Mouse (Mus musculus): ENCODE results near the gene Alox5.

The Alox5 gene

DNA sequence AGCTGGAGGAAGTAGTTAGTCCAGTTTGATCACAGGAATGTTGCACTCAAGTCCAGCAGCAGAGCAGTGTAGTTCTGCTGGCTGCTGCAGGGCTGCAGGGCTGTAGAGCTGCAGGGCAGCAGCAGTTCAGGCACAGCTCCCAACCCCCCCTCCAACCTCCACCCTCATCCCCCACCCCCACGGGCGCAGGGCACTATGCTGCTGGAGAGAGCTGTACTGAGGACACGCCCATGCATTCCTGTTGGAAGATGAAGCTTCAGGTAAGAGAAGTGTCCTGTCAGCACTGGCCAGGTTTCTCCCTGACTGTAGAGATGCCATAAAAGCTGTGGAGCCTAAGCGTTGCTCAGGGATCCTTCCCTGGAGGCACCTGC, 74.9 kb downstream of the Alox5 start:
- no peak for DNase-seq (ENCODE audit: low spot score in 2 of 2)

DNA sequence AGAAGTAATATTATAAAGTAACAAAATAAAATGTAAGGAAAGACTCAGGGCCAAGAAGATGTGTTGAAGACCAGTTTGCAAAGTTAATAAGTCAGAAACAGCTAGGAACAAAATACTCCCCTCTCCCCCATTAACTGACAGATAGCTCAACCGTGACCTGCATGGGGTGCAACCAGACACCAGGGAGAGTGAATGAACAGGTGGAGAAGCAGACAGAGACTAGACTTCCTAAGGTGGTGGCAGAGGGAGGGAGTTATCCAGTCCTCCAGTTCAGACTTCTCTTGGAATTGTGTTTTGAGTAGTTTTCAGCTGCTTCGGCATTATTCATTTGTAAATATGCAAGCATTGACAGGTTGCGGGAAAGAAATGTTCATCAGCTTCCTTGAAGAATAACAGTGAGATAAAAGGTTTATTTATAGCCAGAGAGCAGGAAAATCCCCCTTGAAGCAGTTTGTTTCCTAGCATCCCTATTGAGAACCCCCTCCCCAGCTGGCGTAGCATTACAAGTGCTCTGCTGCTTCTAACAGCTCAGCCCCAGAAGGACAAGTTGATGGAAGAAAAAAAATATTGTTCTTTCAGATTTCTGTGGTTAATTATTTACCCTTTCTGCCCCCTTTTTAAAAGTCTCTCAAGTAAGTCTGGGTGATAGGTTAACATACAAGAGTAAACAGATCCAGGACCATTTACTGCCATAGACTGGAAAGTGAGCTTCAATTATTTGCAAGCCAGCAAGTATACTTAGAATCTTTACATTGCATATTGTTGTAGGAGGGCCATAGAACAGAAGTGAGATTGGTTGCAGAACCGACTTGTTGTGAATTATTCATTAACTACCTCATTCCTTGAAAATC, 75.6 kb downstream of the Alox5 start:
- no peak for DNase-seq (ENCODE audit: low spot score in 2 of 2)

DNA sequence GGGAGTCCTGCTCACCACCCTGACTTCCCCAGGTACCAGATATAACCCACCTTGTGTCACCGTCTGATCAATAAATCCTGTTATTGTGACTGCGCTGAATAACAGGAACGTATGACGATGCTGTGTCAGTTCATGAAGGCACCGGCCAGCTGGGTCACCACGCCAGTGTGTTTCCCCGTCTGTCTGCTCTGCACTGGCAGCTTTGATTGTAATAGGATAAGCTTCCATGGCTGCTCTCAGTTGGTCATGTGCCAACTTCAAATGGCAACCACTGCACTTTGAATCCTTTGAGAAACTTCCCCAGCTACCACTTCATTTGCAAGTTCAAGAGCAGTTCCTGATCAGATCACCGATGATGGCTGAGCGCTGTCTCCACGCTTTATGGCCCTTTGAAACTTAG, 77.4 kb downstream of the Alox5 start:
- DNase-seq (ENCODE audit: low spot score in 2 of 2): no peak

DNA sequence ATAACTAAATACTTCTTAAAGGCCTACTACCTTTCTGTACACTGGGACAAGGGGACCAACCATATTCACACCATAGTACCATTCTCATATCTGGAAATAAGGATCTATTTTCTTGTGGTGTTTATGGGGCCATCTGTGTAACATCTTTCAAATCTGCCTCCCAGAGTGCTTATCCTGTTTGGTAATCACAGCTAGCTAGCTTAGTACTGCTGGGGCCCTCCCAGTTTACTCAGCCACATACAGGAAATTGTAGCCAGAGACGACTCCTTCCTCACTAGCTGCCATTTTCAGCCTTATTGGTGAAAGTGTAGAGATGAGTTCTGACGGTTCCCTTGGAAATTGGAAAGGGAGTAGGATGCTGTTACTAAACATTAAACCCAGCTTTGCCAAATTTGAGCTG, 79.4 kb downstream of the Alox5 start:
- no peak for DNase-seq (ENCODE audit: low spot score in 2 of 2)

DNA sequence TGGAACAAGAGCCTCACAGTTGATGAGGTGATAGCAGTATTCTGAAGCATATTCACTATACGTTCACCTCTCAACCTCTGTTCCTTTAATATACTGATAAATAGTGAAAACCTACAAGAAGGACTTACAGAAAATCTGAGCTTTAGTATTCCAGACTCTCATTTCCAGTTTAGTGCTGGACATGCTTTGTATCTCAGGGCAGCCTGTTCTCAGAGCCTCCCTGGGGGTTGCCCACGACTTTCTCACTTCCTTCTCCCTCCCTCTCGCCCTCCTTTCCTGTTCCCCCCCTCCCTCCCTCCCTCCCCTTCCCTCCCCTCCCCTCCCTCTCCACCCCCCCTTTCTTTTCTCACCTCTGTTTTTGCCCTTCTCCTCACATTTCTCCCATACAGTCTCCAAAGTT, 80.8 kb downstream of the Alox5 start:
- DNase-seq (ENCODE audit: low spot score in 2 of 2): no peak

DNA sequence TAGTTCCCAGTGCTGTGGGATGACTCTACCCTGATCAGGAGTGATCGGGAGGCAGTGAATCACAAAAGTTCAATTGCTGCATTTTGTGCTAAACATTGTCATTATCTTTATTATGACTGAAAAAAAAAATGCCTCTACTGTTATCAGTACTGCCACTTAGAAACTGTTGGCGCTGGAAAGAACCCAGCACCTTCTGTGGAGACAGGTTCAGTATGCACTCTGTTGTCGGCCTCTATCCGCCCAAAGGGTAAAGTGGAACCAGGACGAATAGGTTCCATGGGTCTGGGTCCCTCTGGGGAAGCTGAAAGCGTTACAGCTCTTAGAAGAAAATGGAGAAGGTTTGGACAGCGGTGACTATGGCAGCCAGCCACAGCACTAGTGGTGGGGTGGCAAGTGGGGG, 82.1 kb downstream of the Alox5 start:
- DNase-seq (ENCODE audit: low spot score in 2 of 2): no peak

DNA sequence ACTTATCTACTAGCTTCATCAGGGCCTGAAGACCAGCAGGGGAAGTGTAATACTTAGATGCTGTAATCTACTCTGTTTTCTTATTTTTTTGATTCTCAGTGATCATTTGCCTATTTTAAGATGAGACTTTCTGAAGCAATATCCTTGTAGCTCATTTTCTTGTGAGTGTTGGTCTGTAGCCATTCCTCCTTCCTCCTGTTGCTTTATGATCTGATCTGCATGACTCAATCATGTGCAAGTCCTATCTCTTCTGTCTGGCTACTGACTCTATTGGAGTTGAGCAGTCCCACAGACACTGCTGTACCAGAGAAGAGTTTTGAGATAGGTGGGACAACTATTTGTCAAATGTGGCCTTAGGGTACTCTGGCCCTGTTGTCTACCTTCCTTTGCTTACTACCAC, 86.4 kb downstream of the Alox5 start:
- no peak for DNase-seq (ENCODE audit: low spot score in 2 of 2)

DNA sequence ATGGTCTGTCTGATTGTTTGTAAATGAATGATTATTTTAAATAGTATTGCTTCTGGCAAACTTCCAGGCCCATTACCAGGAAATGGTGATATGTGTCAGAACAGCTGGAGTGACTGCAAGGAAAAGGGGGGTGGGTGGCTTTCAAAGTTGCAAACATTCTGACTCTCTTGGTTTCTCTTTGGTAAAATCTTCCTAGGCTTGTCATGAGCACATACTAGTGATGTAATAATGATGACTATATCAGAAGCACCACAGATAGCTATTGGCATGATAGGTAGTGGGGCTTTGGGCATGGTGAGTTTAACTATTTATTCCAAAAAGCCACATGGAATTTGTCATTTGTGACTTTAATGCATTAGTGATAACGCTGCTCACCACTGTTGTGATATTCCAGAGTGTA, 86.8 kb downstream of the Alox5 start:
- DNase-seq (ENCODE audit: low spot score in 2 of 2): no peak

DNA sequence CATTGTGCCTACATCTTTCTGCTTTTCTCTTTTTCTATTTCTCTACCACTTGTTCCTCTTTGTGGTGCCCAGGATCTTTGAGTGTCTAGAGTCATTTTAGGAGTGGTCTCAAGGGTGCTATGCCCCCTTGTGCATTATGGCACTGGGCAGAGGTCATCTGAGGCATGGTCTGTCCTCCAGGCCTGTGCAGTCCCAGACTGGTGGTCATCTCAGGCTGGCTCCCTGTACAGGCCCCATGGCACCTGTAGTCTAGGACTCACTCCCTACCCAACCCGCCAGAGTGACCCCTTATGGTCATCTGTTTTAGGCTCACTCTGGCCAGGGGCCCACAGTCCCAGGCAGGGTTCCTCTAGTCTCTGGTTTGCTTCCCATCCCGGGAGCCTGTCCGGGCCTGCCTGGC, 89.5 kb downstream of the Alox5 start:
- DNase-seq (ENCODE audit: low spot score in 2 of 2): no peak

DNA sequence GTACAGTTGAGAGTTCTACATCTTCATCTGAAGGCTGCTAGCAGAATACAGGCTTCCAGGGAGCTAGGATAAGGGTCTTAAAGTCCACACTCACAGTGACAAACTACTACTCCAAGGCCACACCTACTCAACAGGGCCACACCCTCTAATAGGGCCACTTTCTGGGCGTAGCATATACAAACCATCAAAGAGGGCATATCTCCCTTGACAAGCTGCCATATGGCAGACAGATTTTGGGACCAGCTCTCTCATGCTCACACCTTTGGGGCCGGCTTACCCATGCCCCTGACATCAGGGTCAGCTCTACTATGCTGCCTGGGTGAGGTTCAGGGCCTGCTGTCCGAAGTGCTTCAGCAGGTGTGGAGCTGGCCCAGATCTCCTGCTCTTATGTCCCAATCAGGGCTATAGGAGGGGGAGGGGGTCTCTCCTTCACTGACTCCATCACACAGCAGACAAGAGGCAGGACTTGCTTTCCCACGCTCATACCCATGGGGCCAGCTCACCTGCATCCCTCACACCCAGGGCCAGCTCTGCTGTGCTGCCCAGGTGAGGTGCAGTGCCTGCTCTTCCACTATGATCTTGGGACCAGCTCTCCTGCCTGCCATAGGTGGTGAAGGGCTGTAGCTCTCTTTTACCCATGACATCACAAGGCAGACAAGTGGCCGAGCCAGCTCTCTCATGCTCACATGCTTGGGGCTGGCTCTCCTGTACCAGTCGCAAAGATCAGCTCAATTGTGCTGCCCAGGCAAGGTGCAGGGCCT, 90.6 kb downstream of the Alox5 start:
- DNase-seq (ENCODE audit: low spot score in 2 of 2): no peak

DNA sequence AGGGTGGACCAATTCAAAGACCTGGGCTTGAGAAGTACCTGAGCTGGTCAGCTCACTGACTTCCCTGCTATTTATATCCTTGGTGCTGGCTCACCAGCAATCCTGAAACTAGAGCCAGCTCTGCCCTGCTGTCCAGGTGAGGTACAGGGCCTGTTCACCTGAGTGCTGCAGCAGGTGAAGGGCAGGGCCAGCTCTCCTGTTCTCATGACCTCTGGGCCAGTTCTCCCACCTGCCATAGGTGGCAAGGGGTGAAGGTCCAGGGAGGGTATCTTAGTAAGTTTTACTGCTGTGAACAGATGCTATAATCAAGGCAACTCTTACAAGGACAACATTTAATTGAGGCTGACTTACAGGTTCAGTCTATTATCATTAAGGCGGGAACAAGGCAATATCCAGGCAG, 91.2 kb downstream of the Alox5 start:
- no peak for DNase-seq (ENCODE audit: low spot score in 2 of 2)

DNA sequence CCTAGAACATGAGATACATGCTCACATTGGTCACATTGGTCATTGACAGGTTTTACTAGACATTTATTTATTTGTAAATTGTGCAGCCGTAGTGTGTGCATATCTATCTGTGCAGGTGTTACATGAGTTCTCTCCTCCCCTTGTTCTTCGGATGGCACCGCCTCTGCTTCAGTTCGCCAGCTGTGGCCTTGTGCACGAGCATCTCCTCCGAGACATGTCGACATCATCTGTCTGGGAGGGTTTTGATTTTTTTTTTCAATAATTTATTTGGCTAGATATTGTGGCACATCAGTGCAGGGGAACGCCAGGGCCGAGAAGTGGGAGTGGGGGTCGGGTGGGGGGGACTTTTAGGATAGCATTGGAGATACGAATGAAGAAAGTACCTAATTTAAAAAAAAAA, 93.0 kb downstream of the Alox5 start:
- DNase-seq (ENCODE audit: low spot score in 2 of 2): no peak

DNA sequence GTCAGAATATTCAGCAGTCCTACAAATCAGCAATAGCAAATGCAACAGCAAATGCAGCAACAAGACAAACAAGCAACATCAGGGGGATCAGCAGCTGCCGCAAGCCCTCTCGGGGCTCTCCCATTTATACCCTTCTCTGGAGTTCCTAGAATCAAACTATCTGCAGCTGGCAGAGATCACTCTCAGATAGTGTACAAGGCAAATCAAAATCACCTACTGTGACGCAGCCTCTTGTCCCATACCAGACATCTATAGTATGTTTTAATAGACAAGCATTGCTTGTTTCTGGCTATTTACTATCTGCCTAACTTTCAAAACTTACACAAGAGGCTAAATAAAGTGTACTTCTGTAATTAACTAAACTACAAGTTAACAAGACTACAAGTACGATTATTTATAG, 99.0 kb downstream of the Alox5 start:
- DNase-seq (ENCODE audit: low spot score in 2 of 2): no peak

DNA sequence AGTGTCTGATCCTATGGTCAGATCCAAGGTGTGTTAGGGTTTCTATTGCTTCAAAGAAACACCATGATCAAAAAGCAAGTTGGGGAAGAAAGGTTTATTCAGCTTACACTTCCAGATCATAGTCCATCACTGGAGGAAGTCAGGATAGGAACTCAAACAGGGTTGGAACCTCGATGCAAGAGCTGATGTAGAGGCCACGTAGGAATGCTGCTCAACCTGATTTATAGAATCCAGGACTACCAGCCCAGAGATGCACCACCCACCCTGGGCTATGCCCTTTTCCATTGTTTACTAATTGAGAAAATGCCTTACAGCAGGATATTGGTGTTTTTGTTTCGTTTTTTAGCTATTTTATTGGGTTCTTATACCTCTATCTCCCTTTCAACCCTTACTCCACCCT, 99.5 kb downstream of the Alox5 start:
- no peak for DNase-seq (ENCODE audit: low spot score in 2 of 2)

Data from right cerebral cortex, postnatal 36 days (tissue).